Mouse (Mus musculus) bone marrow macrophage, adult 2 months (primary cell): ENCODE measurements around the gene Fgfr2. TPM values are rescaled to one million over a fixed set of nuclear protein-coding genes. Genes with fewer than 3 reads are reported as not detected.

ENCODE experiments used
- H3K27ac ChIP-seq: 2 replicates; pipeline ENCODE4 v1.5.1; 2012; ENCODE audit warnings: low read depth, low read length; ENCODE audit not compliant: insufficient read depth
- H3K4me1 ChIP-seq: 2 replicates; pipeline ENCODE4 v1.6.1; 2012; ENCODE audit warnings: low read length; ENCODE audit not compliant: control insufficient read depth, insufficient read depth
- H3K4me3 ChIP-seq: 2 replicates; pipeline ENCODE4 v1.5.1; 2012; ENCODE audit warnings: mild to moderate bottlenecking, low read length, moderate library complexity; ENCODE audit not compliant: insufficient read depth
- CTCF ChIP-seq: IDR thresholded peaks from 2 replicates; pipeline ENCODE4 v1.5.1; 2012; ENCODE audit warnings: low read depth, mild to moderate bottlenecking, low read length, moderate library complexity
- POLR2A ChIP-seq: IDR thresholded peaks from 2 replicates; pipeline ENCODE4 v1.6.1; 2012; ENCODE audit warnings: mild to moderate bottlenecking, low read depth, low read length, borderline replicate concordance
- polyA plus RNA-seq: library from polyadenylated mRNA; stranded (reverse); fragments of >200 nt; gene quantifications from 2 replicates; pipeline ENCODE4 v1.2.4, GENCODE M21; 2012; ENCODE audit not compliant: missing spikeins, insufficient read depth, insufficient read length

The Fgfr2 gene
- polyA plus RNA-seq, 1 experiment: 0.27 TPM

DNA sequence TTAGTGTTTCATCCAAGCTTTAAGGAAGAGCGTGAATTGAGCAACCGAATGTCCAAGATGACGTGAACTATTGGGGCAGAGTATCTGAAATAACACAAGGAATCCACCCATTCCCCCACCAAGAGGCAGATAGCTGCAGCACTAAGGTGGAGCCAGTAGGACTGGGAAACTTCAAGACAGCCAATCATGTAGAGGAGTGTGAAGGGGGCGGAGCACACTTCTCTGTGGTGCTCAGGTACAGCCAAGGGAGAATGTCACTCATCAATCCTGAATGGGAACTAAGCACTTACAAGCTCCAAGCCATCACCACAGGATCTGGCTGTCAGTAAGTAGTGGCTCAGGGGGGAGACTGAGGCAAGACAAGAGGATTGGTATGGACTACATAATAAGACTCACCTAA is 32.5 kb downstream of the Fgfr2 start:
- TF ChIP-seq POLR2A (no peak), CTCF (no peak)
- Histone ChIP-seq H3K4me3 (no peak overlapping the region), H3K4me1 (peaks cover 9% of the 10 kb centered on the region; the same call in 1 of the 2 replicates), H3K27ac (no peak overlapping the region)

DNA sequence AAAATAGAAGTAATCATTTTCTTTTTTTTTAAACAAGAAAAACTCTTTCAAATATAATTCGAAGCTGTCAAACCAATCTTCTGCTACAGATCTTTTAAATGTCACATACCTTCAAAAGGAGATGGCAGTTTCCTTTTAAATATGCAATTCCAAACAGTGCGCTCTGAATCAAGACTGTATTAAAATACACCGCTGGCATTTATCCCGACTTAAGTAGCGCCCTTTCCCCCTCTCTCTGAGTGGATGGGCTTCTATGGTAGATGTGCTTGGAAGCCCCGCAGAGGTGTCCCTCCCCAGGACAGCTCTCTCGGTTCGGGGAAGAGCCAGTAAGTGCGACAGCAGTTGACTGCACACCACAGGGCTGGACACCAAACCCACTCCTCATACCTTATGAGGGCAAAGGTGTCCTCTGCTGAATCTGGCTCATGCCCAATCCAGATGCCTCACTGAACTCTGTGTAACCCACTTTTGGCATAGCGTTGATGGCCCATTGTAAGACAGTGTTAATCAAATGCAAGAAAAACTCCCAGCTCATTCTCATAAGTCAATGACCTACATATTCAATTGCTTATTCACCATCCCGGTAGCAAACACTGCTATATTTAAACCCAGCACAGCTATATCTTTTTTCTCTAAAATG is 33.4 kb downstream of the Fgfr2 start:
- TF ChIP-seq CTCF (no peak), POLR2A (no peak)
- peaks cover 9% of the 10 kb centered on the region; the same call in 1 of the 2 replicates for H3K4me1 ChIP-seq
- no peak overlapping the region for H3K27ac ChIP-seq
- no peak overlapping the region for H3K4me3 ChIP-seq

GRCm38 (mm10) chr7:133088830-133089261 is 34.3 kb downstream of the Fgfr2 start:
- no peak overlapping the region for H3K4me3 ChIP-seq
- TF ChIP-seq POLR2A (no peak), CTCF (no peak)
- peaks cover 9% of the 10 kb centered on the region; the same call in 1 of the 2 replicates for H3K4me1 ChIP-seq
- H3K27ac ChIP-seq: no peak overlapping the region

DNA sequence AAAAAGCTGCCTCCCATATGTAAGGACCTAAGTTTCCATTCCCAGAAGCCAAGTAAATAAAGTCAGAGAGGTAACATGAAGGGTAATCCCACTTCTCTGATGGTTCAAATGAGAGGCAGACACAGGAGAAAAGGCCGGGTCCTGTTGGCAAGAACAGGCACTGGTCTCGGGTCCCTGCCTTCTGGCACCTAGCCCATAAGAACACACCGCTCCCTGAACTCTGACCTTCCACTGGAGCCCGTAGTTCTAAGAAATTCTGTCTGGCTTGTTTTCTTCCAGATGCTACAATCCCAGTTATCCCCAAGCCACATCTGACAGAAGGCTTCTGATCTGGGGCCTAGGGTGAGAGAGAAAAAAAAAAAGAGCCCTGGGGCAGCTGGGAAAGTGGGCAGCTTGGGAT is 34.7 kb downstream of the Fgfr2 start:
- Histone ChIP-seq H3K27ac (no peak overlapping the region), H3K4me3 (no peak overlapping the region), H3K4me1 (peaks cover 9% of the 10 kb centered on the region; the same call in 1 of the 2 replicates)
- TF ChIP-seq POLR2A (no peak), CTCF (no peak)

DNA sequence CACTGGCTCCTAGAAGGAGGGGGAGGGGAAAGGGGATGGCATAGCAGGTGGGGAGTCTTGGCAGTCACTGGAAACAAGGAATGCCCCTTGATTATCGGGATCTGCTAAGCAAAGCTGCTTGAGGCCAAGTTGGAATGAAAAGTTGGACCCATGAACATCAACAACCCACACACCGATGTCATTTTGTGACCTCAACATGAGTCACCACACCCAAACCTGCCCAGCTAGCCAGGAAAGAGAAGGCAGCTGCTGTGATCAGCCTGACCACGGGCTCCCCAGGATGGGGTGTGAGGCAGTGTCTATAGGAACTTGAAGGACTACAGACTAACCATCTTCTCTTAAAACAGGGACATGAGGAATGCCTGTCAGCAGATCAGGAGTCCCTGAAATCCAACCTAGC is 37.7 kb downstream of the Fgfr2 start:
- H3K27ac ChIP-seq: no peak overlapping the region
- peaks cover 9% of the 10 kb centered on the region for H3K4me1 ChIP-seq
- H3K4me3 ChIP-seq: no peak overlapping the region
- no peak for TF ChIP-seq POLR2A
- TF ChIP-seq CTCF: no peak

GRCm38 (mm10) chr7:133083936-133084614 is 39.1 kb downstream of the Fgfr2 start:
- H3K4me3 ChIP-seq: no peak overlapping the region
- TF ChIP-seq POLR2A: no peak
- TF ChIP-seq CTCF: no peak
- no peak overlapping the region for H3K27ac ChIP-seq
- H3K4me1 ChIP-seq: peaks cover 19% of the 10 kb centered on the region

GRCm38 (mm10) chr7:133078929-133079328 is 44.2 kb downstream of the Fgfr2 start:
- Histone ChIP-seq H3K4me3 (no peak overlapping the region), H3K4me1 (peaks cover 29% of the 10 kb centered on the region), H3K27ac (peak overlapping the region; percentile 40)
- TF ChIP-seq CTCF: no peak
- no peak for TF ChIP-seq POLR2A

- Histone ChIP-seq H3K27ac (no peak overlapping the region), H3K4me3 (no peak overlapping the region), H3K4me1 (peaks cover 37% of the 10 kb centered on the region)
- no peak for TF ChIP-seq POLR2A
- TF ChIP-seq CTCF: no peak
These were observed 48.6 kb downstream of the Fgfr2 start for GRCm38 (mm10) chr7:133074462-133075133.

DNA sequence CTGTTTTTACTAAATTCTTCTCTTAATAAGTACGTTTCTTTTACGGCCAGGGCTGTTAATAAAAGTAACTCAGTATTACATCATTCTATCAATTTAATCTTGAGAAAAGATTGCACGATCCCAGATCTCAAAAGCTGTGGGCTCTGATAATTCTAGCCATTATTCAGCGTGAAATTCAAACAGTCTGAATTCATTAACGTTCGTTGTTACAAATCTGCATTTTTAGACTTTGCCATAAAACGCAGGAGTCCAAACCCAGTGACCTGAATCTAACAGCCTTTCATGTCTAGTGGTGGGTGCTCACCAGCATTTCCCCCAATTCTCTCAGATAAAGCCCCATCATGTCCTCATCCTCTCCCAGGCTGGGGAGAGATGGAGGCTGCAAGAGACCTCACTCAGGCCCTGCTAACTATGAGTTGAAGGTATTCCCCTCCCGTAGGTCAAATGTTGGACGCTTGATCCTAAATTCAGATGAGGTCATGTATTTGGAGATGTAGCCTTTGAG is 50.0 kb downstream of the Fgfr2 start:
- Histone ChIP-seq H3K4me3 (no peak overlapping the region), H3K27ac (no peak overlapping the region), H3K4me1 (peaks cover 25% of the 10 kb centered on the region)
- no peak for TF ChIP-seq CTCF
- TF ChIP-seq POLR2A: no peak
